Mouse (Mus musculus) MEL (cell line): ENCODE measurements around the gene Mapk8ip3. TPM values are rescaled to one million over a fixed set of nuclear protein-coding genes. Genes with fewer than 3 reads are reported as not detected.

ENCODE experiments used
- DNase-seq: peaks from one replicate; pipeline ENCODE4 v3.0.0; 2011; ENCODE audit warnings: low read depth, low spot score
- H3K27ac ChIP-seq: 2 replicates; pipeline ENCODE4 v1.5.1; 2012; ENCODE audit warnings: low read depth, mild to moderate bottlenecking, control low read depth, low read length, moderate library complexity; ENCODE audit not compliant: control insufficient read depth
- H3K27me3 ChIP-seq, 2 experiments: fragments of 150-350 bp in 1 of 2; sonication (generic) in 1 of 2; 2 replicates each; pipeline ENCODE4 v1.6.1; 2012; ENCODE audit warnings: low read length in 2 of 2, mild to moderate bottlenecking in 2 of 2, improper control_type of control experiment in 1 of 2, moderate library complexity in 1 of 2; ENCODE audit not compliant: insufficient read depth in 2 of 2, control insufficient read depth in 1 of 2
- H3K36me3 ChIP-seq, 2 experiments: 2 replicates each; pipeline ENCODE4 v1.6.1; 2012 to 2014; ENCODE audit warnings: low read length in 2 of 2, improper control_type of control experiment in 1 of 2, inconsistent platforms in 1 of 2, mild to moderate bottlenecking in 1 of 2; ENCODE audit not compliant: insufficient read depth in 2 of 2, control insufficient read depth in 1 of 2
- H3K4me1 ChIP-seq, 2 experiments: fragments of 150-350 bp in 1 of 2; sonication (generic) in 1 of 2; 2 replicates each; pipeline ENCODE4 v1.6.1; 2012; ENCODE audit warnings: low read length in 2 of 2, improper control_type of control experiment in 1 of 2, mild to moderate bottlenecking in 1 of 2; ENCODE audit not compliant: insufficient read depth in 2 of 2, control insufficient read depth in 1 of 2
- H3K4me3 ChIP-seq, 2 experiments: fragments of 150-350 bp in 1 of 2; sonication (generic) in 1 of 2; 2 replicates each; pipeline ENCODE4 v1.5.1; 2012; ENCODE audit warnings: low read depth in 2 of 2, low read length in 2 of 2, mild to moderate bottlenecking in 2 of 2, moderate library complexity in 2 of 2, control low read depth in 1 of 2, improper control_type of control experiment in 1 of 2; ENCODE audit not compliant: control insufficient read depth in 1 of 2, insufficient read depth in 1 of 2
- H3K79me2 ChIP-seq: 2 replicates; pipeline ENCODE4 v1.6.1; 2012; ENCODE audit warnings: mild to moderate bottlenecking, low read length, moderate library complexity; ENCODE audit not compliant: control insufficient read depth, poor library complexity, insufficient read depth
- H3K9ac ChIP-seq: 2 replicates; pipeline ENCODE4 v1.6.1; 2012; ENCODE audit warnings: low read depth, mild to moderate bottlenecking, control low read depth, low read length, moderate library complexity; ENCODE audit not compliant: control insufficient read depth, poor library complexity, severe bottlenecking
- H3K9me3 ChIP-seq: fragments of 150-350 bp; sonication (generic); replicated peaks from 2 replicates; pipeline ENCODE4 v1.6.1; 2012; ENCODE audit warnings: mild to moderate bottlenecking, low read length, improper control_type of control experiment, moderate library complexity; ENCODE audit not compliant: insufficient read depth
- CHD2 ChIP-seq: IDR thresholded peaks from 2 replicates; pipeline ENCODE4 v1.6.1; 2011; ENCODE audit warnings: low read length, improper control_type of control experiment
- CTCF ChIP-seq, 3 experiments: IDR thresholded peaks in 2 of 3; conservative IDR thresholded peaks in 1 of 3; 2 replicates each; pipeline ENCODE4 v1.5.1; 2011 to 2012; ENCODE audit warnings: low read length in 3 of 3, low read depth in 2 of 3, mild to moderate bottlenecking in 2 of 3, improper control_type of control experiment in 1 of 3, inconsistent platforms in 1 of 3, mixed read lengths in 1 of 3, moderate library complexity in 1 of 3; ENCODE audit not compliant: control insufficient read depth in 1 of 3, insufficient read depth in 1 of 3, poor library complexity in 1 of 3, severe bottlenecking in 1 of 3
- ELF1 ChIP-seq: IDR thresholded peaks from 2 replicates; pipeline ENCODE4 v1.6.1; 2014; ENCODE audit warnings: low read depth, mild to moderate bottlenecking, inconsistent platforms, low read length, improper control_type of control experiment, moderate library complexity
- ETS1 ChIP-seq: IDR thresholded peaks from 2 replicates; pipeline ENCODE4 v1.6.1; 2012; ENCODE audit warnings: low read depth, mild to moderate bottlenecking, inconsistent platforms, low read length, improper control_type of control experiment, moderate library complexity
- GABPA ChIP-seq: IDR thresholded peaks from 2 replicates; pipeline ENCODE4 v1.6.1; 2012; ENCODE audit warnings: low read depth, mild to moderate bottlenecking, inconsistent platforms, low read length, improper control_type of control experiment, moderate library complexity
- GATA1 ChIP-seq: IDR thresholded peaks from 2 replicates; pipeline ENCODE4 v1.6.1; 2011; ENCODE audit warnings: low read depth, low read length, improper control_type of control experiment
- JUND ChIP-seq: IDR thresholded peaks from 2 replicates; pipeline ENCODE4 v1.6.1; 2011; ENCODE audit warnings: low read depth, mild to moderate bottlenecking, improper control_type of control experiment, low read length
- MAFK ChIP-seq: IDR thresholded peaks from 2 replicates; pipeline ENCODE4 v1.6.1; 2011; ENCODE audit warnings: low read depth, mild to moderate bottlenecking, low read length, improper control_type of control experiment, borderline replicate concordance
- MAZ ChIP-seq: IDR thresholded peaks from 2 replicates; pipeline ENCODE4 v1.6.1; 2012; ENCODE audit warnings: low read depth, mild to moderate bottlenecking, inconsistent platforms, low read length, improper control_type of control experiment
- NRF1 ChIP-seq: IDR thresholded peaks from 2 replicates; pipeline ENCODE4 v1.6.1; 2014; ENCODE audit warnings: low read depth, mild to moderate bottlenecking, inconsistent platforms, low read length, improper control_type of control experiment, moderate library complexity; ENCODE audit not compliant: poor library complexity, insufficient read depth, severe bottlenecking
- POLR2AphosphoS5 ChIP-seq: IDR thresholded peaks from 2 replicates; pipeline ENCODE4 v1.6.1; 2012; ENCODE audit warnings: low read depth, borderline replicate concordance, mild to moderate bottlenecking, inconsistent platforms, low read length, moderate library complexity, mixed read lengths
- RAD21 ChIP-seq: IDR thresholded peaks from 2 replicates; pipeline ENCODE4 v1.6.1; 2011; ENCODE audit warnings: mild to moderate bottlenecking, low read depth, low read length, improper control_type of control experiment
- RCOR1 ChIP-seq: IDR thresholded peaks from 2 replicates; pipeline ENCODE4 v1.6.1; 2012; ENCODE audit warnings: low read depth, mild to moderate bottlenecking, inconsistent platforms, low read length, improper control_type of control experiment
- SIN3A ChIP-seq: IDR thresholded peaks from 2 replicates; pipeline ENCODE4 v1.6.1; 2012; ENCODE audit warnings: low read length, improper control_type of control experiment, inconsistent platforms
- SMC3 ChIP-seq: IDR thresholded peaks from 2 replicates; pipeline ENCODE4 v1.6.1; 2011; ENCODE audit warnings: low read depth, low read length, improper control_type of control experiment
- TCF12 ChIP-seq: IDR thresholded peaks from 2 replicates; pipeline ENCODE4 v1.6.1; 2014; ENCODE audit warnings: low read depth, mild to moderate bottlenecking, inconsistent platforms, low read length, improper control_type of control experiment, moderate library complexity
- UBTF ChIP-seq: IDR thresholded peaks from 2 replicates; pipeline ENCODE4 v1.6.1; 2012; ENCODE audit warnings: low read depth, mild to moderate bottlenecking, inconsistent platforms, low read length, improper control_type of control experiment, moderate library complexity, borderline replicate concordance; ENCODE audit not compliant: insufficient read depth
- USF2 ChIP-seq, 2 experiments: IDR thresholded peaks; 2 replicates each; pipeline ENCODE4 v1.6.1; 2011 to 2012; ENCODE audit warnings: improper control_type of control experiment in 2 of 2, low read length in 2 of 2, borderline replicate concordance in 1 of 2, inconsistent platforms in 1 of 2, low read depth in 1 of 2, mild to moderate bottlenecking in 1 of 2; ENCODE audit not compliant: insufficient read depth in 1 of 2
- polyA plus RNA-seq, 2 experiments: library from polyadenylated mRNA; stranded (reverse) in 1 of 2; unstranded in 1 of 2; fragments of >175 nt in 1 of 2; fragments of >200 nt in 1 of 2; gene quantifications; 2 replicates each; pipeline versions ENCODE4 v1.2.1 to v1.2.4; 2012; ENCODE audit warnings: low replicate concordance in 2 of 2, low read depth in 1 of 2; ENCODE audit not compliant: insufficient read length in 2 of 2, insufficient read depth in 1 of 2, missing spikeins in 1 of 2
- total RNA-seq: library from RNA; depleted of rRNA; stranded (reverse); fragments of 300-350 nt; gene quantifications from 2 replicates; pipeline ENCODE4 v1.2.3, GENCODE M21; 2012

Gene Mapk8ip3
- total and polyA plus RNA-seq, 3 experiments: 22.8 to 44.5 TPM; not detected in 1

DNA sequence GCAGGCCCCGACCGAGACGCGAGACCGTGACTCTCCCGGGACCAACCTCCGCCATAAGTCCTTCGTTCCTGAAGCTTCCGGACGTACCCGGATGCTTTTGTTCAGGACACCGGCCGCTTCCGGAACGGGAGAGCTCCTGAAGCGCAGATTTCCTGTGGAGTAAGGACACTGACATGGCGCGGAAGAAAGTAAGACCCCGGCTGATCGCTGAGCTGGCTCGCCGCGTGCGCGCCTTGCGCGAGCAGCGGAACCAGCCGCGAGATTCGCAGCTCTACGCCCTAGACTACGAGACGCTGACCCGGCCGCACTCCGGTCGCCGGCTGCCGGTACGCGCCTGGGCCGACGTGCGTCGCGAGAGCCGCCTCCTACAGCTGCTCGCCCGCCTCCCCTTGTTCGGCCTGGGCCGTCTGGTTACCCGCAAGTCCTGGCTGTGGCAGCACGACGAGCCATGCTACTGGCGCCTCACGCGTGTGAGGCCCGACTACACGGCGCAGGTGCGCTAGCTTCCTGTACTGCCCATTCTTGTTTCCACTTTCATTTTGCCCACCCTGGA is 41.7 kb downstream of the Mapk8ip3 start, which contains the start of the genes Eme2 and Mrps34 (continued):
- TF ChIP-seq SIN3A: peak; percentile 93
- no peak for TF ChIP-seq JUND
- no peak for TF ChIP-seq RAD21
- no peak for TF ChIP-seq CTCF (IDR thresholded peaks at IDR 0.05 in 2 of 3, conservative IDR thresholded peaks at IDR 0.05 in 1 of 3; ENCODE audit: control insufficient read depth in 1 of 3, insufficient read depth in 1 of 3, low read depth in 2 of 3, low read length in 3 of 3, poor library complexity in 1 of 3, severe bottlenecking in 1 of 3)
- no peak for TF ChIP-seq GABPA
- no peak for TF ChIP-seq SMC3
- 0 out of 2 replicates have a peak, but pooled peaks have one; percentile 47 for TF ChIP-seq ETS1
- no peak for TF ChIP-seq RCOR1
- TF ChIP-seq GATA1: no peak
- TF ChIP-seq MAZ: no peak
- peak; percentile 88 for TF ChIP-seq ELF1
- no peak for TF ChIP-seq USF2 (IDR thresholded peaks at IDR 0.05; ENCODE audit: borderline replicate concordance in 1 of 2, insufficient read depth in 1 of 2, low read depth in 1 of 2, low read length in 2 of 2)
- no peak for TF ChIP-seq POLR2AphosphoS5
- no peak for TF ChIP-seq MAFK
- TF ChIP-seq UBTF: 0 out of 2 replicates have a peak, but pooled peaks have one; percentile 80

DNA sequence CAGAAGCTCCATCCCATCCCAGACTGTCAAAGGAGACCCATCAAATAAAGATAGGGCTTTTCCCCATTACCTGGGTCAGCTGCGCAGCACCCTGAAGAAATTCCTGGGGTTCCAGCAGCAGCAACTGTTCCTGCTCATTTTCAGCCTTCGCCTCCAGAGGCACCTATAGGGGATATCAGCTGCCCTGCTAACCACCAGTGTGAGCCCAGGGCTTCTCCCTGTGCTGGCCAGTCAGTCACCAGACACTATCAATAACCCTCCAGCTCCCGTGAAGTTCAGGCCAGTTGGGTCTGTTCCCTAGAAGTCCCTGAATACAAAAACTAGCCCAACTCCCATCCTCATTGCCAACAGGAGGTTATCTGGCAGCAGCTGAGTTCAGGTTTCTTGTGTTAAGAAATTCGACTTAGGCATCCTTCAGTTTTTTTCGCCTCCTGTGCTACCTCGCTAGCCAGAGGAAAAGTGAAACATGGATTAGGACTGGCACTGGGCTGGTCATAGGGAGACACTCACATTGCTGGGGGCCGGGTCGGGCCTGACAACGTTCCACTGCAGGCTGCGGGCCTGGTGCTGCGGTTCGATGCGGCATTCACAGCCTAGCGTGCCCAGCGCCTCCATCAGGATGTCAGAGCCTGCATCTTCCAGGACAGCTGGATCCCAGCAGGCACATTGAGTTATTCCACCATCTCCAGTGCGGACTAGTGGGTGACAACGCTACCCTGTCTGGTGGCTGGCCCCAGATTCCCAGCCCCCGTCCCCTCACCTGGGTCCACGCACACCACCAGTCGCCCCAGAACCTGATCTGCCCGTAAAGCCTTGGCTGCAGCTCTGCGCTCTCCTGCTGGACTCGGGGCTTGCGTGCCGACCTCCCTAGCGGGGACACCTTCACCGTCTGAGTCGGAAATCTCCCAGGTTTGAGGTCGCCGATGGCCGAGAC is 42.4 kb downstream of the Mapk8ip3 start:
- Histone ChIP-seq H3K79me2 (peaks cover 34% of the 10 kb centered on the region), H3K36me3 (peaks cover 0 to 7% of the 10 kb centered on the region in 2 experiments; a peak in 2 of 4 replicates), H3K4me3 (peak overlapping the region; percentile 80 to 94), H3K27me3 (no peaks in the 10 kb centered on the region), H3K9ac (peak overlapping the region; percentile 95), H3K27ac (peak overlapping the region; percentile 65), H3K4me1 (peaks cover 0 to 16% of the 10 kb centered on the region in 2 experiments; a peak in 2 of 4 replicates), H3K9me3 (no peaks in the 10 kb centered on the region)
- TF ChIP-seq CHD2 (no peak), TCF12 (no peak), NRF1 (no peak)
- no peak for DNase-seq
